Mouse (Mus musculus) adrenal gland, adult 2 months (tissue): ENCODE data around the gene Ctnnbl1. TPM values are rescaled to one million over a fixed set of nuclear protein-coding genes. Genes with fewer than 3 reads are reported as not detected.

Experiments
- DNase-seq: peaks from one replicate; pipeline ENCODE4 v3.0.0; 2021
- long read RNA-seq: library from polyadenylated mRNA; stranded (forward); transcript quantifications from one replicate; pipeline ENCODE4 v2.0.0, GENCODE M21; 2021
- polyA plus RNA-seq: library from polyadenylated mRNA; depleted of rRNA; stranded (reverse); fragments of >200 nt; gene quantifications from 2 replicates; pipeline ENCODE4 v1.2.3, GENCODE M21; 2012; rRNA removed
- total RNA-seq, 2 experiments: library from RNA; stranded (reverse); gene quantifications; 2 replicates each; pipeline ENCODE4 v1.2.3; 2021

Gene Ctnnbl1
- total RNA-seq (10 to 100 TPM; 15.6 to 20.4 TPM), polyA plus RNA-seq (12.4 and 13.4 TPM in 2 replicates)
- long read RNA-seq, transcript Ctnnbl1-201 (16 exons, 2,442 nt) = major isoform, 27 of 55 reads
- long read RNA-seq, partial matches to known transcripts = 25 of 55 reads
- long read RNA-seq, other reads (novel, unspliced or antisense) = 3 of 55 reads

DNA sequence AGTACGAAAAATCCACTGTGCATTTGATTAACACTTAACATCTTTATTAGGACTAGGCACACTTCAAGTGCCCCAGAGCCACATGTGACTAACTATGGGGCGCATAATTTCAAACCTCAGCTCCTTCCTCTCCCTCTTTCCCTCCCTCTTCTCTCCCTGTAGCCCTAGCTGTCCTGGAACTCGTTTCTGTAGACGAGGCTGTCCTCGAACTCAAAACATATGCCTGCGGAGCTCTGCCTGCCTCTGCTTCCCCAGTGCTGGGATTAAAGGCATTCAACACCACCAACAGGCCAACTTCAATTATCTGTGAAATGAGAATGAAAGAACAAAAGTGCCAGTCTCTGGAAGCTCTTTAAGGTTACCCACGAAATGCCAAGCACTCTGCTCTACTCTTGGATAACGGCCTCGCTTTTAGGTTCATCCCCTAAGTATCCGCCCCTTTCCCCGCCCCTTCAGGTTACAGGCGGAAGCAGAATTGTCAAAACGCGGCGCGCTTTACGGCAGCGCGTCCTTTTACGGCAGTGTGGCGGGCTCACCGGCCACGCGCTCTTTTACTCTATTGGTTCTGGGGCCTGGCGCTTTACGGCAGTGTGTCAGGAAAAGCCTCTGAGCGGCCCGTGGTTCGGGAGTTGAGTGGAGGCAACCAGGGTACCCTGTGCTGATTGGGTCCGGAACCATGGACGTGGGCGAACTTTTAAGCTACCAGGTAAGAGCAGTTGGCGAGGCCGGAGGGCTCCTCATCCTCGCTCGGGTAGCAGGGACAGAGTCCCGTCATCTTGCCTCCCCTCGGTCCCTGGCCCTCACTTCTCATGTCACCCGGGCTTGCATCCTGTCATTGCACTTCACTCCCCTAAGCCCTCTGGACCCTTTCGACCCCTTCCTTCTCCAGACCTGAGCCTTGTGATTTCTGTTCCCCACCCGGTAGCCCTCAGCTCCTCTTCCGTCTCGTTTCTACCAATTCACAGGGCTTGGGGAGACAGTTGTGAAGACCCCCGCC lies at the start of gene Ctnnbl1:
TSS of gene Ctnnbl1 (plus strand) at position 548 of the 997 bp plus-strand sequence.
- peak; percentile 99 for DNase-seq

GRCm38 (mm10) chr2:157687506-157687905 lies 49.7 kb upstream of the Ctnnbl1 start:
- DNase-seq = no peak

GRCm38 (mm10) chr2:157691266-157692105 lies 45.7 kb upstream of the Ctnnbl1 start:
- DNase-seq = no peak

DNA sequence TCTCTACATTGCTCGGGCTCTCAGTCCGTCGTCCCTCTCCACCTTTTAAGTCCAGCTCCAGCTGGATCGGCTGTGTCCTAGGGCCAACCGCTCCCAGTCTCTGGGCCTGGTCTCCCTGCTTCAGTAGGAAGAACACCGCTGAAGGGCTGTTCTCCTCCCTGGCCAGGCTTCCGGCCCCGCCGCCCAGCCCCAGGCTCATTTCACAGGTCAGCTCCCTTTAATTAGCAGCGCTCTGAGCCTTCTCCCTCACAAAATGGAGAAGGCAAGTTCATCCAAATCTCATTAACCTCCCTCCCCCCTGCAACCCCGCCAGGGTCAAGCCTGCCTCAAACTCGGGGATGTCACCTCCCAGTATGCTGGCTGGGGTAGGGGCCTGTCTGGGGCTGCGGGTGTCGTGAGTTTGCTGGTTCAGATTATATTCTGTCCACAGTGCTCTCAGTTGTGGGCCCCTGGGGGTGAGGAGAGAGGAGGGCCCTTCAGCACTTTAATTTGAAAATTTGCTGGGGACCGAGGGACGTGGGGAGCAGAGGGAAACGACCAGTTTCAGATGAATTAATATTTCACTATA lies 44.8 kb upstream of the Ctnnbl1 start:
- DNase-seq = no peak

- no peak for DNase-seq
These were observed 43.6 kb upstream of the Ctnnbl1 start for GRCm38 (mm10) chr2:157693576-157693975.

DNA sequence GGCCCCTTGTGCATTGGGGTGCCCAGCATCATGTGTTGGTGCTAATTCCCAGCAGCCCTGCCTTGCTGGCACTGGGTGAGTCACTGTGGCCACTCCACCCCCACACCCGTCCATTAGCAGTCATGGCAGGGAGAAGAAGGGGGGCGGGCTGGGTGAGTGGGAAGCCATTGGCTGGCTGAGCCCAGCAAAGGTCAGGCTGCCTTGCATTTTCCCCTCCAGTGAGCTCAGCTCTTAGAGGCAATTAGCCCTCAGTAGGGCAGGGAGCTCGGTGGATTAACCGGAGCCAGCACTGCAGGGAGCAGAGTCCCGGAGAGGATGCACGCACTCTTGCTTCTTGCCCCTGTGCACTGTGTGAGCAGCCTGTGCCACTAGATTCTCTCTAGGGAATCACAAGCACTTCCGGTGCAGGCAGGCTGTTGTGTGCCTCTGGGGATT lies 40.9 kb upstream of the Ctnnbl1 start:
- peak; percentile 59 for DNase-seq

GRCm38 (mm10) chr2:157703155-157703554 lies 34.0 kb upstream of the Ctnnbl1 start:
- DNase-seq = no peak

- DNase-seq = peak; percentile 15
These were observed 32.0 kb upstream of the Ctnnbl1 start for GRCm38 (mm10) chr2:157704991-157705776.

- DNase-seq = no peak
These were observed 31.4 kb upstream of the Ctnnbl1 start for GRCm38 (mm10) chr2:157705777-157706158.

GRCm38 (mm10) chr2:157707191-157707923 lies 29.8 kb upstream of the Ctnnbl1 start:
- DNase-seq = no peak

GRCm38 (mm10) chr2:157712677-157713076 lies 24.5 kb upstream of the Ctnnbl1 start:
- DNase-seq = no peak

DNA sequence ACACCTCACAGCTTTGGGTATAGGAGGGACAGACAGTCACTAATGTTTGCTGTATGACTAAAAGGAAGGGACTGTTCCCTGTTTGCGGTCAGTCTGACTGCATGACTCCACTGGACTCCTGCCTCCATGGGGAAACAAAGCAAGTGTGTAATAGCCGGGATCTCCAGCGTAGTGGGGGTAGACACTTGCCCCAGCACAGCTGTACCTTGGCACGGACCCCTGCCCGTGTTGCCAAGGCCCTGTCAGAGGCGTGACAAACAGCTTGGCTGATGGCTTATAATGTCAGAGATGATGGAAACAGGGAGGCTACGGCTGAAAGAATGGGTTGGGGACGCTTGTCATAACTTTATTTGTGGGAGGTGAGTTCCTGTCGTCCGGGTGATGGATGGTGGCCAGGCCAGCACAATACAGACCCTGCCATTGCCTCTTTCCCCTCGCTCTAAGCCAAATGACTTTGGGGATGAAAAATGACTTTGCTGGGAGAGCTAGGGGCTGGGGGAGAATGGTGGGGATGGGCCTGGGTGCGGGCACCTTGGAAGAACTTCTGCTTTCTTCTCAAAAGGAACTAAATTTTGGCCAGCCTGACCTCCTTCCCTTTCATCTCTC lies 21.5 kb upstream of the Ctnnbl1 start:
- DNase-seq = peak; percentile 38

- DNase-seq = no peak
These were observed 18.8 kb upstream of the Ctnnbl1 start for GRCm38 (mm10) chr2:157718441-157718840.

DNA sequence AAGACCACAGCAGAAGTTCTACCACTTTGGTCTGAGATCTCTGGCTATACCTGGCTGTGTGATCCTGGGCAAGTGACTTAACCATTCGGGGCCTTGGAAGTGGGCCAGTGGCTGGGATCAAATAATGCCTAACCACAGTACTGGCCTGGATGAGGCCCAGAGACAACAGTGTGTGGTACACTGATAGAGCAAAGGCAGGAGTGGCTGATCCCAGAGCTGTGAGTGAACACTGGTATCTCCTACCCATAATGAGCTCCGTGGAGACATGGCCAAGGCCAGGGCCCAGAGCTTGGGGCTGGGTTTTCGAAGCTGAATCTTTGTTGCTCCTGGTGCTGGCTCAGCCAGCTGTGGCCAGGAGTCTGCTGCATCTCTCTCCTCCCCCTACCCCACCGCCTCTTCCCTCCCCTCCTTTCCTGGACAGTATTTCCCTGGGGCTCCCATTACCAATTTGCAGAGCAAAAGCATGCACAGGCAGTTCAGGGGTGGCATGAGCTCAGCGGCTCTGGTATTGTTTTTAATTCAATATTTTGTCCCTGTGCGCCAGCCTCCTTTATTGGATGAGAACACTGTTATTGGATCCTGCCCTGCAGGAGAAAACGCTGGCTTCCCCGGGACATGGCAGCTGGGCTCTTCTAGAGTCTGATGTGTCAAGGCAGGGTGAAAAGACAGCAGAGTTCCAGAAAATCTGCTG lies 13.2 kb upstream of the Ctnnbl1 start:
- no peak for DNase-seq

DNA sequence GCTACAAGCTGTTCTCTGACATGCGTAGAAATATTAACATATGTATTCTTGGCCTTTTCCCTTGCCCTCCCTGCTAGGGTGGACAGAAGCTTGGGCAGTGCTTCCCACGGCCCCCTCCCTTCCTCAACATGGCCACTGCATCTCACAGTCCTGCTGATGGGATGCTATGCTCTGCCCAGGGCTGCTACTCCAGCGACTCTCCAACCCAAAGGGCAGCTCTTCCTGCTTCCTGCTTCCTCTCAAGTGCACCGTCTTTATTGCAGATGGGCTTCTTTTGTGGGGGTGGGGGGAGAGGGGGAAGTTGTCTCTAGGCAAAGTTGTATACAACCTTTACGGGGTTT lies 12.7 kb upstream of the Ctnnbl1 start:
- no peak for DNase-seq

GRCm38 (mm10) chr2:157744619-157745018 lies 7.4 kb downstream of the Ctnnbl1 start:
- no peak for DNase-seq

DNA sequence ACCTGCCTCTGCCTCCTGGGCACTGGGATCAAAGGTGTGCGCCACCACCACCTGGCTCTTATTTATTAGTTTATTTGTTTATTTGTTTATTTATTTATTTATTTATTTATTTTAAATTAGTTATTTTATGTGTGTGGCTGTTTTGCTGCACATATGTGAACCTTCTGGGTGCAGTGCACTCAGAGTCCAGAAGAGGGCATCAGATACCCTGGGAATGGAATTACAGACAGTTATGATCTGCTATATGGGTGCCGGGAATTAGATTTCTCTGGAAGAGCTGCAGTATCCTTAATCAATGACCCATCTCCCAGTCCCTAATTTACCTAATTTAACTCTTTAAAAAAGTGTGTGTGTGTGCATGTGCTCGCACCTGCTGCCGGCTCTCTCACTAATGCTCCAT lies 8.5 kb downstream of the Ctnnbl1 start:
- DNase-seq = no peak

DNA sequence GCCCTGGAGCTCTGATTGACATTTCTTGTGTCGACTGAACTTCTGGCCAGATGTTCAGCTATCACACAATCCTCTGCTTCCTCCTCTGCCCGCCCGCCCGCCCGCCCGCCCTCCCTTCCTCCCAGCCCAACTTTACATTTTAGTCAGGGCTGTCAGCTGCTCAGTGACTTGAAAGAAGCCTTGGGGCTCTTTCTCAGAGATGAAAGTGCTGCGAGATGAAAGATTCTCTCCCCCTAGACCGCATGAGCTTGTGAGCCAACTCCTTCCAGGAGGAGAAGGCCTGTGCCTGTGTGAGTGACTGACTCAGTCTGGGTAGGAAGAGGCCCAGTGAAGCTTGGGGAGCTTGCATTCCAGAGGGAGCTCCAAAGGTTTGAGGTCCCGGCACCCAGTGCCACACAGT lies 9.4 kb downstream of the Ctnnbl1 start:
- DNase-seq = no peak

GRCm38 (mm10) chr2:157747989-157748388 lies 10.8 kb downstream of the Ctnnbl1 start:
- DNase-seq = no peak

DNA sequence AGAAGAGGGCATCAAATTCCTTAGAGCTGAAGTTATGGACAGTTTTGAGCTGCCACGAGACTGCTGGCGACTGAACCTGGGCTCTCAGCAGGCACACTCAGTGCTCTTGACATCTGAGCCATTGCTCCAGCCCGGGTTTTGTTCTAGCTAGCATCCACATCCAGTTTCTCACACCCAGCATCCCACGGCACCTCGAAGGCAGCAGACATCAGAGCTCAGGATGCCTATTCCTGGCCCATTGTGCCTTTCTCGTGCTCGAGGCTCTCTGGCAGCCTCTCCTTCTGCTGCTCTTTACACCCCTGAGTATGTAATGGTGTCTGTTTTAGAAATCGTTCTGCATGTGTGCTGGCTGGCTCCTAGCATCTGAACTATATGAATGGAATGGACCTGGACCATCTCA lies 13.3 kb downstream of the Ctnnbl1 start:
- DNase-seq = no peak
